Mouse (Mus musculus) midbrain, embryonic 11.5 days (tissue): ENCODE data around the gene Tpst1. TPM values are rescaled to one million over a fixed set of nuclear protein-coding genes. Genes with fewer than 3 reads are reported as not detected.
A peak's percentile ranks its signal among the peaks of the same experiment; 100 is the strongest.

Experiments used
- ATAC-seq: fragments of 200-750 bp; cut with Nextera tagmentation; 2 replicates; pipeline ENCODE4 v1.8.0; 2017; ENCODE audit warnings: moderate TSS enrichment, moderate library complexity; ENCODE audit not compliant: low FRiP score
- DNase-seq: peaks from one replicate; pipeline ENCODE4 v3.0.0; 2015; ENCODE audit warnings: low spot score; ENCODE audit errors: missing footprints
- H3K27ac ChIP-seq: fragments of 300-500 bp; sonication (generic); 2 replicates; pipeline ENCODE4 v1.5.1; 2014; ENCODE audit warnings: low read depth, low read length
- H3K27me3 ChIP-seq: fragments of 300-500 bp; sonication (generic); 2 replicates; pipeline ENCODE4 v1.6.1; 2014; ENCODE audit warnings: mild to moderate bottlenecking, low read length, moderate library complexity, mixed read lengths; ENCODE audit not compliant: control insufficient read depth, insufficient read depth
- H3K36me3 ChIP-seq: fragments of 300-500 bp; sonication (generic); 2 replicates; pipeline ENCODE4 v1.6.1; 2014; ENCODE audit warnings: mild to moderate bottlenecking, low read length, moderate library complexity, mixed read lengths; ENCODE audit not compliant: control insufficient read depth, insufficient read depth
- H3K4me1 ChIP-seq: fragments of 300-500 bp; sonication (generic); 2 replicates; pipeline ENCODE4 v1.6.1; 2014; ENCODE audit warnings: low read length; ENCODE audit not compliant: control insufficient read depth, insufficient read depth
- H3K4me2 ChIP-seq: fragments of 300-500 bp; sonication (generic); 2 replicates; pipeline ENCODE4 v1.6.1; 2014; ENCODE audit warnings: mild to moderate bottlenecking, moderate library complexity
- H3K4me3 ChIP-seq: fragments of 300-500 bp; sonication (generic); 2 replicates; pipeline ENCODE4 v1.5.1; 2014; ENCODE audit warnings: low read depth, low read length
- H3K9ac ChIP-seq: fragments of 300-500 bp; sonication (generic); 2 replicates; pipeline ENCODE4 v1.6.1; 2014; ENCODE audit warnings: low read length
- H3K9me3 ChIP-seq: fragments of 300-500 bp; sonication (generic); 2 replicates; pipeline ENCODE4 v1.6.1; 2016; ENCODE audit warnings: low read length; ENCODE audit not compliant: control insufficient read depth
- WGBS: fragments of 180-500 bp; shearing (Covaris S2); extraction: QIAGEN DNeasy Blood & Tissue Kit; methylation state at CpG from one replicate; pipeline ENCODE4 v1.1.7; 2014; 5-methylcytosine and 5-hydroxymethylcytosine counted together
- polyA plus RNA-seq: library from polyadenylated mRNA; unstranded; fragments of >200 nt; fragmentation: Nextera tagmentation; extraction: Ambion mirVana; gene quantifications from 2 replicates; pipeline ENCODE4 v1.2.1, GENCODE M21; 2014

Tpst1 gene
- polyA plus RNA-seq, 1 experiment from 2014 or later: 64.7 TPM

DNA sequence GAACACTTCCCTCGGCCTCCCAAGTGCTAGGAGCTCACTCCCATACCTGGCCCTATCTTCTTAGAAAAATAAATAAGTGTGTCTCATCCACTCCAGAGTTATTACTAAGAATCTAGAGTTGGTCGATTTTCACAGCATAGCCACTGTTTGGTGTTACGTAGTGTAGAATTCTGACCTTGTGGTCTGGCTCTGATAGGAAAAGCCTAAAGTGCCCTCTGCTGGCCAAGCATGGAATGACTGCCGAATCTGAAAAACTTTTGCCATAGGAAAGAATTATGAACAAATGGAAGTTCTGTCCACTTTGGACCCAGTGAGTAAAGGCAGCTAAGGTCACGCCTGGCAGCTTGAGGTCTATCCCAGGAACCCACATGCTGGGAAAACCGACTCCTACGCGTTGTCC lies 66.3 kb downstream of the Tpst1 start:
- H3K9ac ChIP-seq: no peak overlapping the region
- H3K9me3 ChIP-seq: no peaks in the 10 kb centered on the region
- no peaks in the 10 kb centered on the region for H3K27me3 ChIP-seq
- DNase-seq: peak; percentile 98
- H3K4me1 ChIP-seq: no peaks in the 10 kb centered on the region
- H3K27ac ChIP-seq: no peak overlapping the region
- no peak overlapping the region for H3K4me3 ChIP-seq
- 30% methylated on average over 8 of the region's 8 CpGs for WGBS
- ATAC-seq: no peak
- H3K4me2 ChIP-seq: no peak overlapping the region
- no peaks in the 10 kb centered on the region for H3K36me3 ChIP-seq

DNA sequence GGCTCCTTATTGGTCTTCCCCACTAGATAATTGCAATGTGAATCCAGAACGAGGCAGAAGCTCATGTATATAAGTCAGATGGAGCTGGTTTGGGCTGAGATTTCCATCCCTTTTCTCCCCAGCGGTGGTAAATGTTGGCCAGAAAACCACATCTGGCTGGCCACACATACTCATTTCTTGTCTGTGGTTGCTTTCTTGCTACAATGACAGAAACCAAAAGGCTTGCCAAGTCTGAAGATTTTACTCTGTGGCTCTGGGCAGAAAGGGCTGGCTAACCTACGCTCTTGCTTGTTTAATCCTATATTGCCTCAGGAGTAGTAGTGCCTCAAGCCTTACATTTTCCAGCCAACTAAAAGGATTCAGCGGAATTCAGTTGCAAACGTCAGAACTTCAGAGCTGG lies 68.0 kb downstream of the Tpst1 start:
- H3K27ac ChIP-seq: no peak overlapping the region
- no peak overlapping the region for H3K4me3 ChIP-seq
- no peaks in the 10 kb centered on the region for H3K9me3 ChIP-seq
- no peaks in the 10 kb centered on the region for H3K36me3 ChIP-seq
- WGBS: 86% methylated on average over 5 of the region's 5 CpGs
- peaks cover 7% of the 10 kb centered on the region for H3K4me1 ChIP-seq
- H3K4me2 ChIP-seq: no peak overlapping the region
- DNase-seq (no peak), ATAC-seq (no peak)
- no peak overlapping the region for H3K9ac ChIP-seq
- no peaks in the 10 kb centered on the region for H3K27me3 ChIP-seq

DNA sequence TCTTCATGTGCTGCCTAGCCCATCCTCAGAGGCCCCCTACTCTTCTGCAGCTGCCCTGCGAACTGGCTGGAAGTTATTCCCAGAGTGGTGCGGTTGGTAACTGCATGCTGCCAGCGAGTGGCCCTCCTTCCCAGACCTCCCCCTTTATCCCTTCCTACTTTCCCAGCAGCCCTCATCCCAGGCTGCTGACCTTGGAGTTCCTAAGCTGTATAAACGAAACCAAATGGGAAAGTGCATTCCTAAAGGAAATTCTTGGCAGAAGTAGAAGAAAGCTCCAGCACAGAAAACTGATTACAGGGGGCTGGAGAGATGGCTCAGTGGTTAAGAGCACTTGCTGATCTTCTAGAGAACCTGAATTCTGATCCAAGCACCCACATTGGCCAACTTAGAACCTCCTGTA lies 68.9 kb downstream of the Tpst1 start:
- Histone ChIP-seq H3K27ac (no peak overlapping the region), H3K4me2 (no peak overlapping the region), H3K27me3 (no peaks in the 10 kb centered on the region), H3K9ac (no peak overlapping the region), H3K9me3 (no peaks in the 10 kb centered on the region), H3K4me3 (no peak overlapping the region), H3K4me1 (peaks cover 7% of the 10 kb centered on the region), H3K36me3 (no peaks in the 10 kb centered on the region)
- ATAC-seq (no peak), DNase-seq (no peak)
- WGBS: 76% methylated on average over 4 of the region's 4 CpGs

DNA sequence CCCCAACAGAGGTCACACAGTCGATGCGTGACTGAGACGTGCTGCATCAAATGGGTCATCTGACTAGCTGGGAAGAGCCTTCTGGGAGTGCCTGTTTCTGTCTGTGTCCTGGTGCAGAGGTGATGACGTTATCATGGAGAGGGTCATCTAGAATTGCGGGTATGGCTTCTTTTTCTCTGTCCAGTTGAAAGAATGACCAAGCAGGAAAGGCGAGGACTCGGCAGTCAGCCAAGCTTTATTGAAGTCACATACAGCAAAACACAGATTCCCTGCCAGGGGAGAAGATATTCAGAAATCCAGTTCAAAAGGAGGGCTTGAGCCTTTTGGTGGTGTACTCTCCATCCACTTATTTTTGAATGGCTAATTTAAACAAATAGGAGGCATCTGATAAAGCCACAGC lies 70.0 kb downstream of the Tpst1 start:
- Histone ChIP-seq H3K4me3 (no peak overlapping the region), H3K27ac (no peak overlapping the region), H3K36me3 (no peaks in the 10 kb centered on the region), H3K4me1 (peaks cover 7% of the 10 kb centered on the region), H3K9ac (no peak overlapping the region), H3K27me3 (no peaks in the 10 kb centered on the region), H3K4me2 (no peak overlapping the region), H3K9me3 (no peaks in the 10 kb centered on the region)
- whole genome bisulfite sequencing: 96% methylated on average over 7 of the region's 7 CpGs
- no peak for DNase-seq
- no peak for ATAC-seq

DNA sequence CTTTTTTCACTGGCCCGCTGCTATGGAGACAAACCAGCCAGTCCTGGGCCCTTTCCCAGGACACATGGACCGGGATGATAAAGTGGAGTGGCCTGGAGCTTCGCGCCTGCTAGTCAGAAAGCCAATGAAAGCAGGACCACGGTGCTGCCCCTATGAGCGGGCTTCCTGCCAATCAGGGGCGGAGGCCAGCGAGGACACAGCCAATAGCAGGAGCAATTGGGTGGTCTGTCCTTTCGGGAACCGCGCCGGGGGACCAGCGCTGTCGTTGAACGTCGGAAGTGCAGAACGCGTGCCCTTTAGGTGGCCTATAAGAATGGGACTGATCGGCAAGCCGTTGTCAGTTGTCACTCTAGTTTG lies 70.8 kb downstream of the Tpst1 start:
- Histone ChIP-seq H3K9ac (peak overlapping the region; percentile 54), H3K4me2 (peak overlapping the region; percentile 90), H3K27me3 (no peaks in the 10 kb centered on the region), H3K4me3 (peak overlapping the region; percentile 59), H3K27ac (peak overlapping the region; percentile 78), H3K4me1 (peaks cover 7% of the 10 kb centered on the region), H3K9me3 (no peaks in the 10 kb centered on the region), H3K36me3 (no peaks in the 10 kb centered on the region)
- peak; percentile 59 for ATAC-seq
- DNase-seq: no peak
- 4% methylated on average over 20 of the region's 20 CpGs for WGBS

DNA sequence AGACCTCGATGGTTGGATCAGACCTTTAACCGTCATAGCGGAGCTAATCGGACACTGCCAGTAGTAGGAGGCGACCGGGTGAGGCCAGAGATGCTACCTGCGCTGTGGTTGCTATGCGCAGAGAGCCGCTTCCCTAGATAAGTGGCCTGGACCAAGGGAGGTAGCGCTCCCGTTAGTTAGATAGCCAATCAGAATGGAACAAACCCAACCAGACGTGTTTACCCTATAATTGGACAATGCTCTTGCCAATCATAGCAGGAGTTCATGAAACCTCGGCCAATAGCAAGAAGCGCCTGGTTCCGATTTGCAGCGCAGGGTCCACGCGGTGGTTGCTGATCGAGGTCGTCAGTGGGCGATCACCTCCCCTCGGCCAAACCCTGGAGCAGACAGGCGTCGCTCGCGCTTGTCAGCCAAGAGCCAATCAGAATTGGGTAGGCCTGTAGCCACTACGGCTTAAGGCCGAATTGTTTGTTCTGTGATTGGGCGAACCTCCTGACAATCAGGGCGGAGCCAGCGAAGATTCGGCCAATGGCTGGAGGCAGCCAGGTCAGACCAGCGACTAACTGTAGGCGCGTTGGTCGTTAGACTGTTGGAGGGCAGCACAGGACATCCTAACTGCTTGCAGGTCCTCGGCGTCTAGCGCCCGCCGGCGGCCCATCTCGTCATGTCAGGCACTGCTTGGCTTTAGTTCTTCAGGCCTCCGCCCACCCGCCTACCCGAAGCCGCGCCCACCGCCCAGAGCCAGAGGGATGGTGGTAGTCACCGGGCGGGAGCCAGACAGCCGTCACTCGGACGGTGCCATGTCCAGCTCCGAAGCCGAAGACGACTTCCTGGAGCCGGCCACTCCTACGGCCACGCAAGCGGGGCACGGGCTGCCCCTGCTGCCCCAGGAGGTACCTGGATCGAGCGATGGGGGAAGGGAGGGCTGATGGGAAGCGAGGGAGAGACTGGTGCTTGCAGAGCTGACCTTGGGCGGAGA lies 71.5 kb downstream of the Tpst1 start, which contains the start of gene Kctd7:
Kctd7 (plus strand) TSS at position 528 of the 979 bp plus-strand sequence.
- DNase-seq: peak; percentile 98
- Histone ChIP-seq H3K9ac (peak within 1 kb of the TSS; percentile 73), H3K27ac (peak within 1 kb of the TSS; percentile 78), H3K27me3 (no peaks in the 10 kb centered on the region), H3K9me3 (no peaks in the 10 kb centered on the region), H3K4me1 (peaks cover 7% of the 10 kb centered on the region), H3K4me3 (peak within 1 kb of the TSS; percentile 59), H3K36me3 (no peaks in the 10 kb centered on the region), H3K4me2 (peak within 1 kb of the TSS; percentile 90)
- WGBS: under 1% methylated on average over 66 of the region's 66 CpGs
- peak; percentile 98 for ATAC-seq

DNA sequence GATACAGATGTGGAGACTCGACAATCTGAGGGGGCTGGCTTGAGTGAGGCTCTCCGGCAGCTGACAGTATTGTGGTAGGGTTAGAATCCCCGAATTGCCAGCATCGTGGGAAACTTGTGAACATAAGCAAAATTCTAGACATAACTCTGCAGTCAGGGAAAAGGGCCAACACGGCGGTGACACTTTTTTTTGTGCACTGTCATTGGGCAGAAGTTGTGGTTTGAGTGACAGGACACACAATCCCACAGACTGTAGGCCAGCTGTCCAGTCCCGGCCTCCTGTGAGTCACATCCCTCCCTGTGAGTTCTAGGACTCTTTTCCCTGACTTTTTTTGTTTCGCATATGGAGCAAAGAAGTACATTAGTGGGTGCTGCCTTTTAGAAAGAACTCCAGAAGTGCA lies 72.8 kb downstream of the Tpst1 start:
- WGBS: 87% methylated on average over 8 of the region's 8 CpGs
- peaks cover 7% of the 10 kb centered on the region for H3K4me1 ChIP-seq
- no peak overlapping the region for H3K27ac ChIP-seq
- no peaks in the 10 kb centered on the region for H3K9me3 ChIP-seq
- ATAC-seq (no peak), DNase-seq (no peak)
- H3K36me3 ChIP-seq: no peaks in the 10 kb centered on the region
- peak overlapping the region; percentile 59; the same call in 1 of the 2 replicates for H3K4me3 ChIP-seq
- H3K27me3 ChIP-seq: no peaks in the 10 kb centered on the region
- H3K9ac ChIP-seq: no peak overlapping the region
- H3K4me2 ChIP-seq: no peak overlapping the region

DNA sequence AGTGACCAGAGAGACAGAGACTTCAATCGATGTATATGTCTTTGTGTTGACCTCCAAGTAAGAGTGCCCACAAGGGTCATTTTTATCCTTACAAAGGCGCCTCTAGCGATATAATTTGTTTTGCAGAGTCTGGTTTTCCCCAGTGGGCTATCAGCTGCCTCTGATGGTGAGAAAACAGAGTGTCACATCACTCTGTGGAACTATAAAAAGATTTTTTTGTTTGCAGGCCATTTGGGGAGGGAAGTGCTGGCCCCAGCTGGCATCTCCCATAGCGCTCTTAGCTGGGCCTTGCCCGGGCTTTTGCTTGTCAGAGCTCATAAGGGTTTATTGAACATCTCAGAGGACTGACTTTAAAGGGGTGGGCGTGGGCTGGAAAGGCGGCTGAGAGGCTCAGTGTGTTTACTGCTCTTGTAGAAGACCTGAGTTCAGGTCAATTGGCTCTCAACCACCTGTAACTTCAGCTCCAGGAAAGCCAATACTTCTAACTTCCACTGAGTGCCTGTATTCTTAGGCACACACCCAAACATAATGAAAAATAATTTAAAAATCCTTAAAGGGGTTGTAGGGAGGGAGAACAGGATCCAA lies 76.7 kb downstream of the Tpst1 start:
- no peak overlapping the region for H3K4me3 ChIP-seq
- no peaks in the 10 kb centered on the region for H3K9me3 ChIP-seq
- H3K27me3 ChIP-seq: no peaks in the 10 kb centered on the region
- ATAC-seq (no peak), DNase-seq (no peak)
- 84% methylated on average over 7 of the region's 7 CpGs for WGBS
- H3K4me2 ChIP-seq: no peak overlapping the region
- H3K36me3 ChIP-seq: no peaks in the 10 kb centered on the region
- H3K27ac ChIP-seq: no peak overlapping the region
- H3K9ac ChIP-seq: no peak overlapping the region
- peaks cover 7% of the 10 kb centered on the region for H3K4me1 ChIP-seq

DNA sequence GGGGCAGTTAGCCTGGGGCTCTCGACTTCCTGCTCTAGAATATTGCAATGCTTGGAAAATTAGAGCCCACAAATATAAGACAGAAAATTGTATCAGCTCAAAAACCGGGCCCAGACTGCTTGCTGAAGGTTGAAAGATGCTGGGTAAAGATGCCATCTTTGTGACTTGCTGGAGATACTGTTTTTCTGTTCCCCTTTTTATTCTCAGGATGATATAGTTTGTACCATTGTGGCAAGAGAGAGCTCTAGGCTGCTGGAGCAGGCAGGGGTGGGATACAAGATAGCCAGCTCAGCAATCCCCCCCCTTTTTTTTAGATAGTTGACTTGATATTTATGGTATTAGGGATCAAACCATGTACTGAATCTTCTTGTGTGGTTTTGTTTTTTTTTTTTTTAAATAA lies 81.2 kb downstream of the Tpst1 start:
- H3K4me1 ChIP-seq: no peaks in the 10 kb centered on the region
- ATAC-seq (no peak), DNase-seq (no peak)
- H3K4me3 ChIP-seq: no peak overlapping the region
- H3K9ac ChIP-seq: no peak overlapping the region
- no peak overlapping the region for H3K4me2 ChIP-seq
- H3K9me3 ChIP-seq: no peaks in the 10 kb centered on the region
- no peak overlapping the region for H3K27ac ChIP-seq
- no peaks in the 10 kb centered on the region for H3K27me3 ChIP-seq
- no peaks in the 10 kb centered on the region for H3K36me3 ChIP-seq
- 88% methylated on average over 2 of the region's 2 CpGs for WGBS
